Mouse (Mus musculus) liver, adult 2 months (tissue): ENCODE data around the gene Trim68. TPM values are rescaled to one million over a fixed set of nuclear protein-coding genes. Genes with fewer than 3 reads are reported as not detected.
A peak's percentile ranks its signal among the peaks of the same experiment; 100 is the strongest.

ENCODE experiments used
- DNase-seq: peaks from one replicate; pipeline ENCODE4 v3.0.0-alpha.2; 2011; ENCODE audit warnings: low read depth, low spot score; ENCODE audit errors: extremely low read depth
- H3K27ac ChIP-seq: fragments of 200-500 bp; replicated peaks from 2 replicates; pipeline ENCODE4 v1.5.1; 2012; ENCODE audit warnings: low read depth, mild to moderate bottlenecking, control low read depth, inconsistent platforms, low read length; ENCODE audit not compliant: insufficient read depth
- H3K27me3 ChIP-seq: fragments of 200-500 bp; 2 replicates; pipeline ENCODE4 v1.6.1; 2012; ENCODE audit warnings: mild to moderate bottlenecking, moderate library complexity, low read length, inconsistent platforms; ENCODE audit not compliant: control insufficient read depth, insufficient read depth
- H3K36me3 ChIP-seq: fragments of 200-500 bp; 2 replicates; pipeline ENCODE4 v1.6.1; 2012; ENCODE audit warnings: low read length, inconsistent platforms; ENCODE audit not compliant: control insufficient read depth, insufficient read depth
- H3K4me1 ChIP-seq: fragments of 200-500 bp; 2 replicates; pipeline ENCODE4 v1.6.1; 2011; ENCODE audit warnings: low read length; ENCODE audit not compliant: control insufficient read depth, insufficient read depth
- H3K4me3 ChIP-seq: fragments of 200-500 bp; 2 replicates; pipeline ENCODE4 v1.5.1; 2011; ENCODE audit warnings: low read depth, mild to moderate bottlenecking, control low read depth, low read length, moderate library complexity; ENCODE audit not compliant: insufficient read depth
- H3K79me2 ChIP-seq: fragments of 200-500 bp; 2 replicates; pipeline ENCODE4 v1.6.1; 2012; ENCODE audit warnings: inconsistent platforms, mild to moderate bottlenecking, low read length, moderate library complexity; ENCODE audit not compliant: control insufficient read depth, insufficient read depth
- H3K9ac ChIP-seq: fragments of 200-500 bp; 2 replicates; pipeline ENCODE4 v1.6.1; 2012; ENCODE audit warnings: low read depth, mild to moderate bottlenecking, control low read depth, inconsistent platforms, low read length
- CTCF ChIP-seq: fragments of 200-500 bp; IDR thresholded peaks from 2 replicates; pipeline ENCODE4 v1.5.1; 2011; ENCODE audit warnings: low read depth, low read length, control low read depth
- POLR2A ChIP-seq: fragments of 200-500 bp; IDR thresholded peaks from 2 replicates; pipeline ENCODE4 v1.6.1; 2011; ENCODE audit warnings: low read length, control low read depth; ENCODE audit not compliant: insufficient read depth; ENCODE audit errors: extremely low read depth
- WGBS: fragments of 180-500 bp; shearing (Covaris S2); methylation state at CpG from one replicate; pipeline ENCODE4 v1.1.7; 2018; 5-methylcytosine and 5-hydroxymethylcytosine counted together
- polyA plus RNA-seq: library from polyadenylated mRNA; depleted of rRNA; stranded (reverse); fragments of >200 nt; gene quantifications from 2 replicates; pipeline ENCODE4 v1.2.3, GENCODE M21; 2012; rRNA removed
- total RNA-seq: library from RNA; depleted of rRNA; stranded (reverse); fragments of >200 nt; gene quantifications from 2 replicates; pipeline ENCODE4 v1.2.3, GENCODE M21; 2014; rRNA removed

Trim68 gene
- 2.3 and 3.0 TPM in 2 replicates for total RNA-seq
- 2.7 and 4.7 TPM in 2 replicates for polyA plus RNA-seq

DNA sequence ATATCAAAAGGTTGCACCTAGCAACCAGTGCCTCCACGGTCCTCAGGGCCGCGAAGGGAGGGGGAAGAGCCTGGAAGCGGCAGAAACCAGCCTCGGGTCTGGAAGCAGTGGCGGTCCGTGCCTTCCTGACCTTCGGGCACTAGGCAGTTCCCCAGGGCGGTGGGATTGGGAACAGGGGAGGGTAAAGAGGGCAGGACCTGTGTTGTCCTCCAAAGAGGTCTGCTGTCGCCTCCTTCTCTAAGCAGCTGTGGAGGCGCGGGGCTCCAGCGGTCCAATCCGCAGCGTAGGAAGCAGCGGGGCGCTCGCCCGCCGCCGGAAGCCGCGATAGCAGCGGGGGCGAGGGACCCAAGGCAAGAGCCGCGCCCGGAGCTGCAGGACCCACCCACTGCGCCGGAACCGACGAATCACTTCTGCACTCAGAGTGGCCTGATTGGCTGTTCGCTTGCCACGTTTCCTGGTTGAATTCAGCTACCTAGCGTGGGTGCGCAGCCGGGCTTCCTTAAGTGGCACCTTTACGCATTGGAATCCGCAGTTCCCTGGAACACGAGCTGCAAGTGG lies at the start of gene Trim68:
TSS of gene Trim68 (minus strand) at position 384 of the 558 bp plus-strand sequence.
- Histone ChIP-seq H3K27ac (no peak within 1 kb of the TSS), H3K9ac (peak within 1 kb of the TSS; percentile 62), H3K4me3 (peak within 1 kb of the TSS; percentile 61), H3K27me3 (no peaks in the 10 kb centered on the region), H3K36me3 (no peaks in the 10 kb centered on the region), H3K4me1 (no peaks in the 10 kb centered on the region), H3K79me2 (no peaks in the 10 kb centered on the region)
- DNase-seq = peak; percentile 67
- 1% methylated on average over 40 of the region's 40 CpGs for WGBS
- no peak for TF ChIP-seq CTCF
- TF ChIP-seq POLR2A = 0 out of 2 replicates have a peak, but pooled peaks have one; percentile 12

DNA sequence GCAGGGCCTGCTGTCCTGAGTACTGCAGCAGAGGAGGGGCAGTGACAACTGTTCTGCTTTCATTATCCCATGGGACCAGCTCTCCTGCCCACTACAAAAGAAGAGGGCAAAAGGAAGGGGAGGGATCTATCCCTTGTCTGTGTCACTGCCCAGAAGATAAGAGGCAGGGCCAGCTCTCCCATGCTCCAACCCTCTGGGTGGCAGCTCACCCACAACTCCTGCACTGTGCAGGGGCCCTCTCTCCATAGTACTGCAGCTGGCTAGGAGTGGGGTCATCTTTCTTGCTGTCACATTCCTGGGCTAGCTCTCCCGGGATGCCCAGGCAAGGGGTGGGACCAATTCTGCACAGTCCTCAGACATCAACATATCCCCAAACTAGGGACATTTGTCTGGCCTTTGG lies 46.7 kb upstream of the Trim68 start:
- Histone ChIP-seq H3K27ac (no peak overlapping the region), H3K4me3 (no peak overlapping the region), H3K9ac (no peak overlapping the region), H3K4me1 (no peaks in the 10 kb centered on the region), H3K27me3 (no peaks in the 10 kb centered on the region), H3K79me2 (no peaks in the 10 kb centered on the region), H3K36me3 (no peaks in the 10 kb centered on the region)
- 68% methylated on average over 1 of the region's 1 CpGs for WGBS
- DNase-seq = no peak
- TF ChIP-seq POLR2A = no peak
- TF ChIP-seq CTCF = no peak

DNA sequence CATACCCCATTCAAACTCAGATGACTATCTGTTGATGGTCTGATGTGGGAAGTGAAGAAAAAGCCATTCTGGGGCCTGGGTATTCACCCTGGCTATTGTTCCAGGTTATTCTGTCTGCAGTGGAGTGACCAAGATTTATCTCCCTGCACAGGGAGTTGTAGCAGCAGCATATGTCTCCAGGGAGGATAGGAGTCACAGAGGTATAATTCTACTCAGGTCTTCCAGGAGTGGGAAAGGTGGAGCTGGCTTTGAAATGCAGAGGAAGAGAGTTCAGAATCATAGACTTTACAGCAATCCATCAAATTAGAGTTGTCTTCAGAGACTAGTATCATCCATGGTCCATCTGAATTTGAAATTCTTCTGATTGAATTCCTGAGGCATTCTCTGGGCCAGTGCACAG lies 40.3 kb upstream of the Trim68 start, which contains the start of gene Olfr559:
TSS of gene Olfr559 (minus strand) at position 101 of the 400 bp plus-strand sequence.
- H3K9ac ChIP-seq = no peak within 1 kb of the TSS
- H3K4me3 ChIP-seq = no peak within 1 kb of the TSS
- TF ChIP-seq POLR2A (no peak), CTCF (no peak)
- no peaks in the 10 kb centered on the region for H3K36me3 ChIP-seq
- H3K4me1 ChIP-seq = no peaks in the 10 kb centered on the region
- no peaks in the 10 kb centered on the region for H3K27me3 ChIP-seq
- DNase-seq = no peak
- H3K79me2 ChIP-seq = no peaks in the 10 kb centered on the region
- H3K27ac ChIP-seq = no peak within 1 kb of the TSS

DNA sequence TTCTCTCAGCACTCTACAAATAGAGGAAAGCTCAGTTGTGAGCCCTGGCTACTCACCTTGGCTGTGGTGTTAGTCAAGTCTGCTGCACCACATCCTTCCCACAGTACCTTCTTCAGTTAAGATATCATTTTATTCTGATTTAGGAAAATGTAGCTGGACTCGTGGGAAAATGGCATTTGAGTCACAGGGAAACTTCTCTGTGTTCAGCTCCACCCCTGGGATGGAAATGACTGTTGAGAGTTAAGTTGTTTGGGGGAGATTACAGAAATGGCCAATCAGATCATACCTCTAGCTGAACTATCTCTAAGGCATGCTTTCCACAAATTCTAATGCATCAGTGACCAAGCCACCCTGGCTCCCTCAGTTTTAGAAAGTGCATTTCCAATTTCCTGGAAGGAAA lies 31.8 kb upstream of the Trim68 start, which contains the start of gene Olfr33:
TSS of gene Olfr33 (minus strand) at position 101 of the 400 bp plus-strand sequence.
- Histone ChIP-seq H3K36me3 (no peaks in the 10 kb centered on the region), H3K4me1 (no peaks in the 10 kb centered on the region), H3K9ac (no peak within 1 kb of the TSS), H3K27me3 (no peaks in the 10 kb centered on the region), H3K4me3 (no peak within 1 kb of the TSS), H3K79me2 (no peaks in the 10 kb centered on the region), H3K27ac (no peak within 1 kb of the TSS)
- no peak for DNase-seq
- TF ChIP-seq CTCF (no peak), POLR2A (no peak)
- 22% methylated on average over 1 of the region's 1 CpGs for WGBS

DNA sequence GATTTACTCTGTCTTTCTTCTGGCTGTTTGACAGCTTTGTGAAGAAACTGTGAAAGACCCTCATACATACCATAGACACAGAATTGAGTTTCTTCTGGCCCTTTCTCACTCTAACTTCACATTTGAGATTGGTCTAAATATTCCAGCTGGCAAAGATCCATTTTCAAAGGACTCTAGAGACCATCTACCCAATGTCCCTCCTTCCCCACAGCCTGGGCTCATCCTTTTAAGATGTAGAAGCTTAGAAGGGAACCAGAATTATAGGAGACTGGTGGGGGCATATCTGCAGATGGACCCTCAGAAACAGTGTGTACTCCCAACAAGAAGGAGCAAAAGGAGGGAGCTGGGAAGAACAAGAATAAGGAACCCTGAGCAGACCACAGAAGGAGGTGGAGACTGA lies 14.8 kb upstream of the Trim68 start, which contains the start of gene Olfr558:
TSS of gene Olfr558 (plus strand) at position 301 of the 400 bp plus-strand sequence.
- no peak for DNase-seq
- Histone ChIP-seq H3K79me2 (no peaks in the 10 kb centered on the region), H3K4me3 (no peak within 1 kb of the TSS)

DNA sequence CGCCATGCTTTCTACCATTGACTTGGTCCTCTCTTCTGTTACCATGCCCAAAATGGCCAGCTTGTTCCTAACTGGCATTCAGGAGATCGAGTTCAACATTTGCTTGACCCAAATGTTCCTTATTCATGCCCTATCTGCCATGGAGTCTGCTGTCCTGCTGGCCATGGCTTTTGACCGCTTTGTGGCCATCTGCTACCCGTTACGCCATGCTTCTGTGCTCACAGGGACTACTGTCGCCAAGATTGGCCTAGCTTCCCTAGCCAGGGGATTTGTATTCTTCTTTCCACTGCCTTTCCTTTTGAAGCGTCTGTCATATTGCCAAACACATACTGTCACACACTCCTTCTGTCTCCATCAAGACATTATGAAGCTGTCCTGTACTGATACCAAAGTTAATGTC lies 11.3 kb upstream of the Trim68 start:
- H3K27ac ChIP-seq = no peak overlapping the region
- 88% methylated on average over 7 of the region's 7 CpGs for WGBS
- H3K4me3 ChIP-seq = no peak overlapping the region
- no peak for DNase-seq
- no peak overlapping the region for H3K9ac ChIP-seq
- no peak for TF ChIP-seq POLR2A
- peaks cover 4% of the 10 kb centered on the region; the same call in 1 of the 2 replicates for H3K27me3 ChIP-seq
- H3K79me2 ChIP-seq = no peaks in the 10 kb centered on the region
- H3K36me3 ChIP-seq = no peaks in the 10 kb centered on the region
- no peaks in the 10 kb centered on the region for H3K4me1 ChIP-seq

More for the DNA sequence above, 14.8 kb upstream of the Trim68 start, which contains the start of gene Olfr558:
- H3K9ac ChIP-seq = no peak within 1 kb of the TSS
- no peaks in the 10 kb centered on the region for H3K36me3 ChIP-seq
- no peaks in the 10 kb centered on the region for H3K4me1 ChIP-seq
- H3K27me3 ChIP-seq = peaks cover under 1% of the 10 kb centered on the region; the same call in 1 of the 2 replicates
- H3K27ac ChIP-seq = no peak within 1 kb of the TSS
- no peak for TF ChIP-seq CTCF
- no peak for TF ChIP-seq POLR2A
